Mouse (Mus musculus): ENCODE data around the gene Megf8. TPM values are rescaled to one million over a fixed set of nuclear protein-coding genes. Genes with fewer than 3 reads are reported as not detected.
A peak's percentile ranks its signal among the peaks of the same experiment; 100 is the strongest.

Gene Megf8
- total RNA-seq (2014; rRNA removed) (90.0 and 103 TPM in 2 replicates), polyA plus RNA-seq (2015; fragmentation: Nextera tagmentation; extraction: Ambion mirVana) (15.3 and 15.6 TPM in 2 replicates)

DNA sequence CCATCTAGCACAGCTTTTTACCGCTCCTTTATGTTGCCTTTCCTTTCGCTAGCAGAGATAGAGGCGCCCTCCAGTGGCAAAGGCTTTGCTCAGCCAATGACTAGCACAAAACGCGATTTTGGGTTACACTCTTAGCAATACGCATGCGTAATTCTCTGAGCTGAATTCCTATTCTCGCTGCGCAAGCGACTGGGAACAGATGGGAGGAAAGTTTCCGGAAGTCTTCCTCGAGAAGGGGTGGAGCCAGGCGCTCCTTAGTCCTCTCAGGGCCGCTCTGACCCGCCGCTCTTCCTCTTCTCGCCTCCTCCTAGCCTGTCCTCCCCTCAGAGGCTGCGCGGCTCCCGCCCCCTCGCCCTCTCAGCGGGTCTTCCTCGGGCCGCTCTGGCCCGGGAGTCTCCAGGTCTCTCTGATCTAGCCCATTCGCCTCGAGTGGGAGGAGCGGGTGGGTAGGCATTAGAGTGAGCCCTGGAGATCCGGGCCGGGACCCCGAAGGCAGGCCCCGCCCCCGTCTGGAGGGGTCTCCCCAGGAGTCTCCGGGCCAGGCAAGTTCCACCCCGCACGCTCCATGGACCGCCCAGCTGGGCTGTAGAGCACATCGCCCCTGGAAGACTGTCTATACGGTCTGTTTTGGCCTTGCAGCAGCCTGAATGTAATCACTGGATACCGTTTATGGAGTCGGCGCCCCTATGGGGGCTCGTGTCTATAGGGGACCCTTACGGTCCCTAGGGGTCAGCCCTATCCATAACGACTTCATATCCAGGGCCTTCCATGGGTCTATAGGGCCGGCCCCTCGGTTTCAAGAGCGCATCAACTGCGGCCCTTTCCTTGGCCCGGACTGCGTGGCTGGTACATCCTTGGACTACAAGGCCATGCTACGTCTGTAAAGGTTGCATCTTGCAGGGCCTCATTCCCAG, at the start of gene Megf8:
Gene Megf8, plus strand, starts transcription at position 633 of the 914 bp plus-strand sequence.
- DNase-seq (ENCODE audit: low spot score) (peak; percentile 100), ATAC-seq (ENCODE audit: low FRiP score) (peak; percentile 97)
- 1% methylated on average over 51 of the region's 52 CpGs for WGBS
- Histone ChIP-seq H3K27ac (ENCODE audit: low read depth, low read length) (peak within 1 kb of the TSS; percentile 89), H3K4me2 (ENCODE audit: low read depth, low read length, poor library complexity, severe bottlenecking) (peak within 1 kb of the TSS; percentile 97), H3K9ac (replicated peaks; ENCODE audit: low read length, poor library complexity, severe bottlenecking) (peak within 1 kb of the TSS; percentile 92), H3K27me3 (ENCODE audit: insufficient read depth, low read length) (peaks cover 18% of the 10 kb centered on the region; the same call in 1 of the 2 replicates), H3K9me3 (ENCODE audit: low read length) (no peaks in the 10 kb centered on the region), H3K36me3 (ENCODE audit: insufficient read depth, low read length) (0 out of 2 replicates have a peak, but pooled peaks cover 17% of the 10 kb centered on the region), H3K4me1 (ENCODE audit: insufficient read depth, low read length) (peaks cover 8% of the 10 kb centered on the region; the same call in 1 of the 2 replicates), H3K4me3 (ENCODE audit: low read depth, low read length) (peak within 1 kb of the TSS; percentile 73)
- peak; percentile 98 for TF ChIP-seq CTCF (IDR thresholded peaks at IDR 0.05)

DNA sequence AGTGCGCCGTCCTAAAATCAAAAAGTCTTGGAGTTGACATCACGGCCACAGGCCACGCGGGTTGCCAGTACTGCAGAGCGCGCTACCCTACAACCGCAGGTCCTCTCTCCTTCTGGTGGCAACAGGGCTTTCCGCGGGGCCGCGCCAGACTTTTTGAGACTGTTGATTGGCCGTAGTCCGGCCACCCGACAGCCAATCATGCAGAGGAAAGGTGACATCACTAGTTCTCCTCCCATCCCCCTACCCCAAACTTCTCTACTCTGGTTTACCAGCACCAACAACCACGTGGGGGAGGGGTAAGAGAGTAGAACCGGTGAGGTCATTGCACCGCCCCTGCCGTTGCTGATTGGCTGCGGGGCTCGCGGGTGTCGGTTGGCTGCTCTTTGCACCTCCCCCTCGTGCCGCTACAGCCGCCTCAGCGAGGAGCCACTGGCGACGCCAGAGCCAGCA, 49.6 kb upstream of the Megf8 start, which contains the start of gene Cic:
Gene Cic, plus strand, starts transcription at position 404 of the 450 bp plus-strand sequence.
- peak within 1 kb of the TSS; percentile 96 for H3K27ac ChIP-seq (ENCODE audit: low read depth, low read length)
- peak within 1 kb of the TSS; percentile 72 for H3K4me3 ChIP-seq (ENCODE audit: low read depth, low read length)
- ATAC-seq (ENCODE audit: low FRiP score) (peak; percentile 91), DNase-seq (ENCODE audit: low spot score) (peak; percentile 100)
- no peak for TF ChIP-seq CTCF (IDR thresholded peaks at IDR 0.05)
- H3K36me3 ChIP-seq (ENCODE audit: insufficient read depth, low read length) = peaks cover 16% of the 10 kb centered on the region
- WGBS = 0% methylated on average over 29 of the region's 29 CpGs
- peak within 1 kb of the TSS; percentile 77 for H3K9ac ChIP-seq (replicated peaks; ENCODE audit: low read length, poor library complexity, severe bottlenecking)
- H3K4me1 ChIP-seq (ENCODE audit: insufficient read depth, low read length) = peaks cover 6% of the 10 kb centered on the region; the same call in 1 of the 2 replicates
- H3K4me2 ChIP-seq (ENCODE audit: low read depth, low read length, poor library complexity, severe bottlenecking) = peak within 1 kb of the TSS; percentile 91
- no peaks in the 10 kb centered on the region for H3K27me3 ChIP-seq (ENCODE audit: insufficient read depth, low read length)
- no peaks in the 10 kb centered on the region for H3K9me3 ChIP-seq (ENCODE audit: low read length)

DNA sequence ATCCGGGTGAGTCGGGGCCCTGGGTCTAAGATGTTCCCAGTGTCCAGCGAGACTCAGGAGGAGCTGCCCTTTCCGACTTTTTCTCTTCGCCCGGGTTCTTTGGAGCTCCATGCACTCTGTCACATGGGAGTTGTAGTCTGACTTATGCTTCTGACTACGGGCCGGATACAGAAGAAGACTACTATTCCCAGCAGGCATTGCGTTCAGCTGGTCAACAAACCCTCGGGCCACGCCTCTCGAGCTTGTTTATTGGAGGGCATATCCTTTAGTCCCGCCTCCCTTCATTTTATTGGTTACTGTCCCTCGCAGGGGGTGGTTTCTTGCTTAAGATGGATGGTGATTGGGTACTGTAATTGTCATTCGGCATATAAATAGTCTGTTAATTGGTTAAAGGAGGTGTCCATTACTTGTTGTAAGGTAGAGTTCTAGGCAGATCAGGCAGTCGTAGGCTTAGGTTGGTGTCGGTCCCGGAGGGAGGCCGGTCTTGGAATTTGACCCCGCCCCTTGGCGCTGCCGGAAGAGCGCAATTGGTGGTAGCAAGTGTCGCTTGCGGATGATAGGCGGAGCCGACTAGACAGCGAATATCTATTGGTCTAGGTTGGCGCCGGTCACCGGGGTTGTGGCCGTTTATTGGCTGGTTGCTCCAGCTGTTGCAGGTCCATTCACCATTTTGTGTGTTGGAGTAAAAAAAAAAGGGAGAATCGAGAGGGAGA, 49.1 kb upstream of the Megf8 start:
- peaks cover 6% of the 10 kb centered on the region; the same call in 1 of the 2 replicates for H3K4me1 ChIP-seq (ENCODE audit: insufficient read depth, low read length)
- peak overlapping the region; percentile 72 for H3K4me3 ChIP-seq (ENCODE audit: low read depth, low read length)
- H3K9me3 ChIP-seq (ENCODE audit: low read length) = no peaks in the 10 kb centered on the region
- peak overlapping the region; percentile 77 for H3K9ac ChIP-seq (replicated peaks; ENCODE audit: low read length, poor library complexity, severe bottlenecking)
- peak overlapping the region; percentile 91 for H3K4me2 ChIP-seq (ENCODE audit: low read depth, low read length, poor library complexity, severe bottlenecking)
- no peak for TF ChIP-seq CTCF (IDR thresholded peaks at IDR 0.05)
- peak; percentile 100 for DNase-seq (ENCODE audit: low spot score)
- peak overlapping the region; percentile 96 for H3K27ac ChIP-seq (ENCODE audit: low read depth, low read length)
- ATAC-seq (ENCODE audit: low FRiP score) = peak; percentile 96
- H3K36me3 ChIP-seq (ENCODE audit: insufficient read depth, low read length) = peaks cover 21% of the 10 kb centered on the region
- no peaks in the 10 kb centered on the region for H3K27me3 ChIP-seq (ENCODE audit: insufficient read depth, low read length)
- WGBS = under 1% methylated on average over 33 of the region's 33 CpGs

DNA sequence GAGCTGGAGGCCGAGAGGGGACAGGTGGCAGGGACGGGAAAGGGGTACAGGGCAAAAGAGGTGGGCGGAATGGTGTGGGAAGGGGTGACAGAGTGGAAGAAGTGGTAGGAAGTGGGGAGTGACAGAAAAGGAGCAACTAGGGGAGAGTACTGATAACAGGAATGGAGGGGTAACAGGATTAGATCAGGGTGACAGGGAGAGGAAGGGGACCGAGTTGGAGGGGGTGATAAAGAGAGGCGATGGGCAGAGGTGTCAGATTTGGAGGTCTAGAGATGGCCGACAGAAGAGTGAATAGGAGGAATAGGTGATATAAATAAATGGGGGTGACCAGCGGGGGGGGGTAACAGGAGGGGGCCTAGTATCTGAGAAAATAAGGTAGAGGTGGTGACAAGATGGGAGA, 48.4 kb upstream of the Megf8 start:
- Histone ChIP-seq H3K27me3 (ENCODE audit: insufficient read depth, low read length) (no peaks in the 10 kb centered on the region), H3K4me2 (ENCODE audit: low read depth, low read length, poor library complexity, severe bottlenecking) (peak overlapping the region; percentile 91), H3K9ac (replicated peaks; ENCODE audit: low read length, poor library complexity, severe bottlenecking) (peak overlapping the region; percentile 73), H3K4me3 (ENCODE audit: low read depth, low read length) (peak overlapping the region; percentile 72), H3K36me3 (ENCODE audit: insufficient read depth, low read length) (peaks cover 28% of the 10 kb centered on the region), H3K9me3 (ENCODE audit: low read length) (no peaks in the 10 kb centered on the region), H3K27ac (ENCODE audit: low read depth, low read length) (peak overlapping the region; percentile 85), H3K4me1 (ENCODE audit: insufficient read depth, low read length) (peaks cover 6% of the 10 kb centered on the region; the same call in 1 of the 2 replicates)
- WGBS = 5% methylated on average over 7 of the region's 7 CpGs
- no peak for TF ChIP-seq CTCF (IDR thresholded peaks at IDR 0.05)
- ATAC-seq (ENCODE audit: low FRiP score) (no peak), DNase-seq (ENCODE audit: low spot score) (no peak)

DNA sequence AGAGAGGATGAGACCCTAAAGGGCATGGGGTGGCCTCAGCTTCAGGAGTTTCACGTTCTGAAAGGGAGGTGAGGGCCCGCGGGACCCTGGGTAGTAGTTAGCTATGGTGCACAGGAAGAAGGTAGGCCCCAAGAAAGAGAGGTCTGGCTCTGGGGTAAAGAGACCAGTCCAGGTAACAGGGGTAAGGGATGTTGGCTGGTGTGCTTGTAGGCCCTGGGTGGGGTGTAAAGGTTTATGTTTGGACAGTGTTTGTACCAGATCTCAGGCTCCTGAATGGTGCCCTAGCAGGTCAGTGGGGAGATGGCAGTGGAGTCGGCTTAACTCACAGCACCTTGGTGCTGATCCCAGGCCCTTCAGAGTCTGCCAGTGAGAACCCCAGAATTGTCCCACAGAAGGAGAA, 47.9 kb upstream of the Megf8 start:
- Histone ChIP-seq H3K9ac (replicated peaks; ENCODE audit: low read length, poor library complexity, severe bottlenecking) (peak overlapping the region; percentile 73), H3K27me3 (ENCODE audit: insufficient read depth, low read length) (no peaks in the 10 kb centered on the region), H3K4me1 (ENCODE audit: insufficient read depth, low read length) (peaks cover 6% of the 10 kb centered on the region; the same call in 1 of the 2 replicates), H3K4me3 (ENCODE audit: low read depth, low read length) (peak overlapping the region; percentile 72), H3K4me2 (ENCODE audit: low read depth, low read length, poor library complexity, severe bottlenecking) (peak overlapping the region; percentile 91), H3K36me3 (ENCODE audit: insufficient read depth, low read length) (peaks cover 31% of the 10 kb centered on the region), H3K27ac (ENCODE audit: low read depth, low read length) (peak overlapping the region; percentile 85), H3K9me3 (ENCODE audit: low read length) (no peaks in the 10 kb centered on the region)
- 47% methylated on average over 4 of the region's 4 CpGs for WGBS
- no peak for ATAC-seq (ENCODE audit: low FRiP score)
- TF ChIP-seq CTCF (IDR thresholded peaks at IDR 0.05) = no peak
- DNase-seq (ENCODE audit: low spot score) = no peak
